Mouse (Mus musculus): ENCODE results near the gene Yif1a. TPM values are rescaled to one million over a fixed set of nuclear protein-coding genes. Genes with fewer than 3 reads are reported as not detected.

Gene Yif1a
- polyA plus RNA-seq, 1 experiment from 2014 or later: 80.6 TPM

GRCm38 (mm10) chr19:5092083-5092482 lies 3.7 kb downstream of the Yif1a start:
- no peaks in the 10 kb centered on the region for H3K9me3 ChIP-seq (ENCODE audit: control insufficient read depth, low read length)
- H3K4me1 ChIP-seq (ENCODE audit: control insufficient read depth, insufficient read depth, low read length): peaks cover 43% of the 10 kb centered on the region

DNA sequence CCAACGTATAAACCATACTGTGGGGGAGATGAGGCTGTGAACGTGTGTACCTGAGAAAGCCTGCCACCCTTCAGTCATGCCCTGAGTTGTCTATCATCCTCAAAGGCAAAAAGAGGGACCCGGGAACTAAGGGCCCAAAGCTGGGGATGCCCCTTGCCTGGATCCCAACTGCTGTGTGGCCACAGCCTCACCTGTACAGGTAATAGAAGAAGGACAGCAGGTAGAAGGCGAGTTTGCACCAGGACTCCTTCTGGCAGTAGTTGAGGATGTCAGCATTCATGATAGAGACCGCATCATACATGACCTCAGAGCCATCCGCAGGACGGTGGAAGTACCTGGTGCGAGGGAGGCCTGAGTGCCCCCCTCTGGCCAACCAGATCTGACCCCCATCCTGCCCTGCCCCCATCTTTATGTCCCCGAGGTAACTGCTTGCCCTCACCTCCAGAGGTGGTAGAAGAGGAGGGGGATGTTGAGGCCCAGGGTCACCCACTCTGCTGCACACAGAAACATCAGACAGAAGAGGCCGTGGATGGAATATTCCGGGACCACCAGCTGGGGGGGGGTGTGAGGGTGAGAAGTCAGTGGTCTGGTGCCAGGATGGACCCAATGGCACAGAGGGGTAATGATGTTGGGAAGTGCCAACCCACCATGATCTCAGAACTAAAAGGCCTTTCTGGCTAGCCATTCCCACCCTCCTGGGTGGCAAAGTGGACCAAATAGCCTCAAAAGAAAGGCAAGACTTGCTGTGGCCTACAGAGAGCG lies 5.3 kb downstream of the Yif1a start:
- WGBS: 73% methylated on average over 12 of the region's 12 CpGs
- H3K36me3 ChIP-seq (ENCODE audit: control insufficient read depth, insufficient read depth, low read length): peaks cover 5% of the 10 kb centered on the region; the same call in 1 of the 2 replicates
- H3K27ac ChIP-seq (ENCODE audit: low read depth, low read length): no peak overlapping the region
- peaks cover 51% of the 10 kb centered on the region for H3K4me1 ChIP-seq (ENCODE audit: control insufficient read depth, insufficient read depth, low read length)
- H3K9ac ChIP-seq (ENCODE audit: low read length): no peak overlapping the region
- H3K9me3 ChIP-seq (ENCODE audit: control insufficient read depth, low read length): no peaks in the 10 kb centered on the region
- H3K4me2 ChIP-seq: no peak overlapping the region
- ATAC-seq (ENCODE audit: low FRiP score) (peak; percentile 1; the same call in 1 of the 2 replicates), DNase-seq (ENCODE audit: low spot score, missing footprints) (peak; percentile 87)
- no peak overlapping the region for H3K4me3 ChIP-seq (ENCODE audit: low read depth, low read length)
- no peaks in the 10 kb centered on the region for H3K27me3 ChIP-seq (ENCODE audit: control insufficient read depth, insufficient read depth, low read length)

More at GRCm38 (mm10) chr19:5092083-5092482, 3.7 kb downstream of the Yif1a start:
- no peak overlapping the region for H3K9ac ChIP-seq (ENCODE audit: low read length)
- DNase-seq (ENCODE audit: low spot score, missing footprints) (no peak), ATAC-seq (ENCODE audit: low FRiP score) (no peak)
- peaks cover 5% of the 10 kb centered on the region; the same call in 1 of the 2 replicates for H3K36me3 ChIP-seq (ENCODE audit: control insufficient read depth, insufficient read depth, low read length)
- H3K4me3 ChIP-seq (ENCODE audit: low read depth, low read length): no peak overlapping the region
- no peak overlapping the region for H3K27ac ChIP-seq (ENCODE audit: low read depth, low read length)
- WGBS: 89% methylated on average over 10 of the region's 10 CpGs
- no peak overlapping the region for H3K4me2 ChIP-seq
- H3K27me3 ChIP-seq (ENCODE audit: control insufficient read depth, insufficient read depth, low read length): no peaks in the 10 kb centered on the region

GRCm38 (mm10) chr19:5094243-5094632 lies 5.9 kb downstream of the Yif1a start:
- peak overlapping the region; percentile 99 for H3K4me2 ChIP-seq
- no peaks in the 10 kb centered on the region for H3K27me3 ChIP-seq (ENCODE audit: control insufficient read depth, insufficient read depth, low read length)
- under 1% methylated on average over 21 of the region's 21 CpGs for WGBS
- no peak overlapping the region for H3K27ac ChIP-seq (ENCODE audit: low read depth, low read length)
- H3K9me3 ChIP-seq (ENCODE audit: control insufficient read depth, low read length): no peaks in the 10 kb centered on the region
- H3K4me1 ChIP-seq (ENCODE audit: control insufficient read depth, insufficient read depth, low read length): peaks cover 51% of the 10 kb centered on the region
- no peak overlapping the region for H3K9ac ChIP-seq (ENCODE audit: low read length)
- DNase-seq (ENCODE audit: low spot score, missing footprints) (peak; percentile 100), ATAC-seq (ENCODE audit: low FRiP score) (peak; percentile 74)
- H3K4me3 ChIP-seq (ENCODE audit: low read depth, low read length): peak overlapping the region; percentile 1; the same call in 1 of the 2 replicates
- H3K36me3 ChIP-seq (ENCODE audit: control insufficient read depth, insufficient read depth, low read length): peaks cover 5% of the 10 kb centered on the region; the same call in 1 of the 2 replicates

DNA sequence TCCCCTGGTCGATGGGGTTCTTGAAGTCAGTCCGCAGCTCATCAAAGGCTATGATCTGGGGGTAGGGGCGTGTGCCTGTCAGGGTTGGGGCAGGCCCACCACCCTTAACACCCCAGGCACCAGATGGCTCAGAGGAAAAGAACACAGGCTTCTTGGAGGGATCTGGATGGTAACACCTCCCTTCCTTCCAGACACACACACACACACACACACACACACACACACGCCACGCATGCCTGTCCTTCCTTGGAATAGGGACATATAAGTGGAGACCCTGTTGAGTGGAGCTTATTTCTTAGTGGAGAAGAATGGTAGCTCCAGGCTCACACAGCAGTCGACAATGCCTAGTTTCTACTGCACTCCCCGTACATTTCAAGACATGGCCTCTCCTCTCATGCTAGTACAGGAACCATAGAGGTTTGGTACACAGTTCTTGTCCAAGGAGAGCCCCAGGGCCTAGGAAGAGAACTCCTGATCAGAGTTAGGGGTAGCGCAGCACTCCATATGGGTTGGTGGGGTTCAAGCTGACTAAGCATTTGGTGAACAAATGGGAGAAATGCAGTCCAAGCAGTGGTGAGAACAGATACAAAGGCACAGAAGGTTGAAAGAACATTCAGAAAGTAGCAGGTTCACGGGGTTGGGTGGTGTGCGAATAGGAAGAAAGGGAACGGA lies 6.5 kb downstream of the Yif1a start:
- Histone ChIP-seq H3K27me3 (ENCODE audit: control insufficient read depth, insufficient read depth, low read length) (no peaks in the 10 kb centered on the region), H3K4me1 (ENCODE audit: control insufficient read depth, insufficient read depth, low read length) (peaks cover 48% of the 10 kb centered on the region), H3K4me2 (peak overlapping the region; percentile 99), H3K36me3 (ENCODE audit: control insufficient read depth, insufficient read depth, low read length) (peaks cover 7% of the 10 kb centered on the region; the same call in 1 of the 2 replicates), H3K9ac (ENCODE audit: low read length) (no peak overlapping the region), H3K27ac (ENCODE audit: low read depth, low read length) (no peak overlapping the region), H3K9me3 (ENCODE audit: control insufficient read depth, low read length) (no peaks in the 10 kb centered on the region), H3K4me3 (ENCODE audit: low read depth, low read length) (peak overlapping the region; percentile 12; the same call in 1 of the 2 replicates)
- WGBS: 40% methylated on average over 11 of the region's 11 CpGs
- no peak for ATAC-seq (ENCODE audit: low FRiP score)
- DNase-seq (ENCODE audit: low spot score, missing footprints): peak; percentile 90

GRCm38 (mm10) chr19:5095887-5096474 lies 7.6 kb downstream of the Yif1a start:
- H3K27me3 ChIP-seq (ENCODE audit: control insufficient read depth, insufficient read depth, low read length): no peaks in the 10 kb centered on the region
- peaks cover 48% of the 10 kb centered on the region for H3K4me1 ChIP-seq (ENCODE audit: control insufficient read depth, insufficient read depth, low read length)
- no peaks in the 10 kb centered on the region for H3K9me3 ChIP-seq (ENCODE audit: control insufficient read depth, low read length)
- peak overlapping the region; percentile 99 for H3K4me2 ChIP-seq
- WGBS: 14% methylated on average over 9 of the region's 9 CpGs
- H3K4me3 ChIP-seq (ENCODE audit: low read depth, low read length): peak overlapping the region; percentile 69; the same call in 1 of the 2 replicates
- DNase-seq (ENCODE audit: low spot score, missing footprints) (peak; percentile 90), ATAC-seq (ENCODE audit: low FRiP score) (no peak)
- peak overlapping the region; percentile 13; the same call in 1 of the 2 replicates for H3K27ac ChIP-seq (ENCODE audit: low read depth, low read length)
- H3K9ac ChIP-seq (ENCODE audit: low read length): peak overlapping the region; percentile 91
- peaks cover 6% of the 10 kb centered on the region; the same call in 1 of the 2 replicates for H3K36me3 ChIP-seq (ENCODE audit: control insufficient read depth, insufficient read depth, low read length)

DNA sequence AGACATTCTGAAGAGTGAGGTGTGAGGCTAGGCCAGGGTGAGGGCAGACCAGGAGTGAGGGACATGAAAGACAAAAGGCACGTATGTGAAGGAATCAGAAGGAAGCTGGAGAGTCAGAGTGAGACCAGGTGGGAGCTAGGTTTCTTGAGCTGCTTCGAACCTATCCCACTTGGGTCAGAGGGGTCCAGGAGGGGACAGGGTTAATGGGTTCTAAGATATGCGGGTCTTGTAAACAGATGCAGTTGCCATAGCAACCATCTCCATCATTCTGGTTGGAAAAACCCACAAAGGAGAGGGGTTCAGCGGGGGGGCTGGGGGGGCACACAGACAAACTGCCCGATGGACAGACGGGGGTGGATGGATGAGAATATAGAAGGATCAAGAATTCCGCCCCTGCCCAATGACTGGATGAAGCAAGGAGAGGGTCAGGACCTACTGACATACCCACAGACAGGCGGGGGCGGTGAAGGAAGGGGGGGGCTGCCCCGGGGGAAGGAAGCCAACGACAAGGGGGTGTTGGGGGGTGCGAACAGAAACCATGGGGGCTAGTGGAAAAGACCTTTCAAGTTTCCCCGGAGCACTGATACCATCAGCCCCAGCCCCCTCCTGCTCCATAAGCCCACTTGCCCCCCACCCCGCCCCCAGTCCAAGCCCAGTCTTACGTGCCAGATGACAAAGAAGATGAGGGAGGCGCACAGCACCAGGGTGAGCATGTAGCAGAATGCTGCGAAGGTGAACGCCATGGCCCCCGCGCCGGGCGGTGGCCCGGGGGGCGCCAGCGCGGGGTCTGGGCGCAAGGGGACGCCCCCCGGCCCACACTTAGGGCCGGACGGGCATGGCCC lies 9.4 kb downstream of the Yif1a start:
- Histone ChIP-seq H3K27me3 (ENCODE audit: control insufficient read depth, insufficient read depth, low read length) (no peaks in the 10 kb centered on the region), H3K4me3 (ENCODE audit: low read depth, low read length) (peak overlapping the region; percentile 69), H3K27ac (ENCODE audit: low read depth, low read length) (peak overlapping the region; percentile 68), H3K4me1 (ENCODE audit: control insufficient read depth, insufficient read depth, low read length) (peaks cover 48% of the 10 kb centered on the region), H3K4me2 (peak overlapping the region; percentile 99), H3K36me3 (ENCODE audit: control insufficient read depth, insufficient read depth, low read length) (peaks cover 11% of the 10 kb centered on the region; the same call in 1 of the 2 replicates), H3K9ac (ENCODE audit: low read length) (peak overlapping the region; percentile 91), H3K9me3 (ENCODE audit: control insufficient read depth, low read length) (no peaks in the 10 kb centered on the region)
- DNase-seq (ENCODE audit: low spot score, missing footprints) (peak; percentile 93), ATAC-seq (ENCODE audit: low FRiP score) (peak; percentile 10)
- 2% methylated on average over 29 of the region's 31 CpGs for WGBS

GRCm38 (mm10) chr19:5098363-5099143 lies 10.2 kb downstream of the Yif1a start, which contains the start of gene Cnih2:
Gene Cnih2, minus strand, starts transcription at chr19:5098521.
- Histone ChIP-seq H3K27me3 (ENCODE audit: control insufficient read depth, insufficient read depth, low read length) (no peaks in the 10 kb centered on the region), H3K4me1 (ENCODE audit: control insufficient read depth, insufficient read depth, low read length) (peaks cover 48% of the 10 kb centered on the region), H3K9me3 (ENCODE audit: control insufficient read depth, low read length) (no peaks in the 10 kb centered on the region), H3K36me3 (ENCODE audit: control insufficient read depth, insufficient read depth, low read length) (peaks cover 13% of the 10 kb centered on the region), H3K9ac (ENCODE audit: low read length) (peak within 1 kb of the TSS; percentile 91), H3K27ac (ENCODE audit: low read depth, low read length) (peak within 1 kb of the TSS; percentile 68), H3K4me2 (peak within 1 kb of the TSS; percentile 99), H3K4me3 (ENCODE audit: low read depth, low read length) (peak within 1 kb of the TSS; percentile 69)
- ATAC-seq (ENCODE audit: low FRiP score): peak; percentile 65
- DNase-seq (ENCODE audit: low spot score, missing footprints): peak; percentile 98
- 3% methylated on average over 46 of the region's 48 CpGs for WGBS

DNA sequence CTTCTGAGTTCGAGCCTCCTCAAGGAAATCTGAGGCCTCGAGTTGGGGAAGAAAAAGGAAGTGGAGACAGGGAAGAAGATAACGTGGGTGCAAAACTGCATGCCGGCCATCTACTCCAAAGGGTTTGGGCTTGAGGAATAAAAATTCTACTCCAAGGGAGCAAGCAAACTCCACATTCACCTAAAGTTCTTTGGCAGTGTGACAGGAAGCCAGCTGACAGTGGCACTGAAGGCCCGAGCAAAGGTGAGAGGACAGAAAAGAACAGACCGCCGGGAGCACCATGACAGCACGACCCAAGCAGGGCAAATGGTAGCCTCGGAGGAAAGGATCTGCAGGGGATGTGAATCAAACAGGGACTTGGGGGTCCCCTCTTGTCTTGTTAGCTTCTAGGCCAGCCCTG lies 17.7 kb downstream of the Yif1a start:
- Histone ChIP-seq H3K9me3 (ENCODE audit: control insufficient read depth, low read length) (no peaks in the 10 kb centered on the region), H3K36me3 (ENCODE audit: control insufficient read depth, insufficient read depth, low read length) (peaks cover 21% of the 10 kb centered on the region), H3K27ac (ENCODE audit: low read depth, low read length) (peak overlapping the region; percentile 85; the same call in 1 of the 2 replicates), H3K27me3 (ENCODE audit: control insufficient read depth, insufficient read depth, low read length) (no peaks in the 10 kb centered on the region), H3K4me1 (ENCODE audit: control insufficient read depth, insufficient read depth, low read length) (peaks cover 7% of the 10 kb centered on the region), H3K4me2 (peak overlapping the region; percentile 95), H3K9ac (ENCODE audit: low read length) (peak overlapping the region; percentile 91), H3K4me3 (ENCODE audit: low read depth, low read length) (peak overlapping the region; percentile 79)
- WGBS: 26% methylated on average over 9 of the region's 9 CpGs
- no peak for DNase-seq (ENCODE audit: low spot score, missing footprints)
- ATAC-seq (ENCODE audit: low FRiP score): no peak
